Mouse (Mus musculus): ENCODE results near the gene Gm28998. TPM values are rescaled to one million over a fixed set of nuclear protein-coding genes. Genes with fewer than 3 reads are reported as not detected.
"Not testable (repeated sequence)": the region's sequence is repeated elsewhere in the genome, so short reads cannot be mapped to it uniquely, and the experiment has no call there.

The Gm28998 gene
- polyA plus RNA-seq (2015; fragmentation: Nextera tagmentation; extraction: Ambion mirVana): not detected in 2 replicates

GRCm38 (mm10) chrY:7253487-7253886 is at the start of gene Gm28998:
Gene Gm28998, plus strand, starts transcription at chrY:7253787.
- H3K4me2 ChIP-seq; H3K9ac ChIP-seq; H3K9me3 ChIP-seq (replicated peaks); H3K4me3 ChIP-seq; ATAC-seq (replicated peaks; ENCODE audit: insufficient number of reproducible peaks, insufficient read depth, low FRiP score, low read depth); H3K36me3 ChIP-seq; H3K27ac ChIP-seq; H3K4me1 ChIP-seq (replicated peaks); H3K27me3 ChIP-seq: not testable (repeated sequence)
- WGBS: no CpG with 5 or more reads among the region's 8 CpGs

Other genes with a start within 250 kb of the Gm28998 start
- gene Gm21244, start 84.5 kb upstream of the Gm28998 start, polyA plus RNA-seq (2015; fragmentation: Nextera tagmentation; extraction: Ambion mirVana): not detected in 2 replicates
- gene Gm21788, start 151.2 kb downstream of the Gm28998 start, polyA plus RNA-seq (2015; fragmentation: Nextera tagmentation; extraction: Ambion mirVana): not detected in 2 replicates

Measured in heart, embryonic 15.5 days (tissue).